Mouse (Mus musculus) stomach, postnatal 0 days (tissue): ENCODE measurements around the gene Cd68.

Experiments
- CTCF ChIP-seq: IDR thresholded peaks from 2 replicates; pipeline ENCODE4 v1.5.1; 2016; ENCODE audit warnings: antibody characterized with exemption, low read depth, mild to moderate bottlenecking, moderate library complexity
- EP300 ChIP-seq: optimal IDR thresholded peaks from 2 replicates; pipeline ENCODE3; 2016; ENCODE audit warnings: antibody characterized with exemption

- TF ChIP-seq CTCF: no peak
- no peak for TF ChIP-seq EP300
These were observed 44.2 kb downstream of the Cd68 start, which contains the start of gene Sat2 for GRCm38 (mm10) chr11:69621571-69622268.
